Mouse (Mus musculus) ES-E14 (cell line): ENCODE measurements at regions not wholly inside any gene's neighbourhood (a gene's known extent, or its start where the extent isn't known, plus 50 kb on each side); places are given as distances from the start of the nearest gene placed in this dataset.

ENCODE experiments used
- DNase-seq: peaks from one replicate; pipeline ENCODE4 v3.0.0-alpha.2; 2013; ENCODE audit warnings: low read depth, low spot score
- H3K27ac ChIP-seq: 2 replicates; pipeline ENCODE4 v1.5.1; 2012; ENCODE audit warnings: low read depth, mild to moderate bottlenecking, low read length, moderate library complexity, mixed read lengths; ENCODE audit not compliant: poor library complexity, insufficient read depth, severe bottlenecking
- H3K36me3 ChIP-seq: 2 replicates; pipeline ENCODE4 v1.6.1; 2012; ENCODE audit warnings: mild to moderate bottlenecking, low read length, moderate library complexity, mixed read lengths; ENCODE audit not compliant: control insufficient read depth, poor library complexity, insufficient read depth, severe bottlenecking
- H3K4me1 ChIP-seq, 2 experiments: fragments of 150-350 bp in 1 of 2; sonication (generic) in 1 of 2; 2 replicates each; pipeline ENCODE4 v1.6.1; 2012; ENCODE audit warnings: low read length in 2 of 2, mild to moderate bottlenecking in 1 of 2, mixed read lengths in 1 of 2; ENCODE audit not compliant: control insufficient read depth in 2 of 2, insufficient read depth in 2 of 2, poor library complexity in 1 of 2
- H3K4me3 ChIP-seq, 2 experiments: fragments of 150-350 bp in 1 of 2; sonication (generic) in 1 of 2; 2 replicates each; pipeline ENCODE4 v1.5.1; 2012; ENCODE audit warnings: low read length in 2 of 2, low read depth in 1 of 2, mild to moderate bottlenecking in 1 of 2, mixed read lengths in 1 of 2; ENCODE audit not compliant: insufficient read depth in 1 of 2, poor library complexity in 1 of 2, severe bottlenecking in 1 of 2
- H3K9ac ChIP-seq: 2 replicates; pipeline ENCODE4 v1.6.1; 2012; ENCODE audit warnings: low read depth, mild to moderate bottlenecking, low read length, mixed read lengths; ENCODE audit not compliant: poor library complexity, insufficient read depth, severe bottlenecking
- H3K9me3 ChIP-seq: fragments of 150-350 bp; sonication (generic); 2 replicates; pipeline ENCODE4 v1.6.1; 2012; ENCODE audit warnings: low read depth, mild to moderate bottlenecking, low read length; ENCODE audit not compliant: control insufficient read depth, insufficient read depth
- CHD2 ChIP-seq: IDR thresholded peaks from 2 replicates; pipeline ENCODE4 v1.6.1; 2014; ENCODE audit warnings: mild to moderate bottlenecking, low read depth, low read length, inconsistent platforms
- HCFC1 ChIP-seq: IDR thresholded peaks from 2 replicates; pipeline ENCODE4 v1.6.1; 2012; ENCODE audit warnings: low read length, inconsistent platforms, borderline replicate concordance; ENCODE audit not compliant: insufficient read depth
- MAFK ChIP-seq: IDR thresholded peaks from 2 replicates; pipeline ENCODE4 v1.6.1; 2014; ENCODE audit warnings: mild to moderate bottlenecking, low read depth, low read length, inconsistent platforms; ENCODE audit not compliant: insufficient read depth
- ZC3H11A ChIP-seq: IDR thresholded peaks from 2 replicates; pipeline ENCODE4 v1.6.1; 2012; ENCODE audit warnings: low read depth, mild to moderate bottlenecking, inconsistent platforms, low read length, borderline replicate concordance
- ZNF384 ChIP-seq: IDR thresholded peaks from 2 replicates; pipeline ENCODE4 v1.6.1; 2012; ENCODE audit warnings: low read depth, low read length, inconsistent platforms
- in situ Hi-C, 2 experiments: fragments of 600-800 bp; cut with MboI; formaldehyde crosslinking; loops; one replicate each; pipeline ENCODE4 v1.15.1; 2025; ENCODE audit warnings: low sequenced_read_pairs in 2 of 2, inconsistent platforms in 1 of 2; ENCODE audit not compliant: unreplicated experiment in 2 of 2

DNA sequence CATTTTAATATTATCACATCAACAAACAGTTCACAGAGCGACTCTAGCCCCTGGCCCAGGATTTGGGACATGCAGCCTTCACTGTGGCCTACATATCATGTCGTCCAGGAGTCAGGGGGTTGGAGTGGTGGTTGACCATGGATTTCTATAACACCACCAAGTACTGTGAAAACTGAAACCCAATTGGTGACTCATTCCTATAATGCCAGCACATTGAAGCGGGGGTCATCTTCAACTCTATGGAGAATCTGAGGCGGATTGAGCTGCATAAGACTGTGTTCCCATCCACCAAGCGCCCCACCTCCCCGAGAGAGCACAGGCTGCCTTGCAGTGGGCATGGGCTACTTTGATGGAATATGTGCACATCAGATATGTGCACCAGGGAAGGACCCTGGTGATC lies 89.6 kb downstream of the Cstad start:
- no peaks in the 10 kb centered on the region for H3K36me3 ChIP-seq
- no peak overlapping the region for H3K4me3 ChIP-seq
- in situ Hi-C loops: no loop called here
- no peak overlapping the region for H3K9ac ChIP-seq
- TF ChIP-seq HCFC1 (no peak), ZC3H11A (no peak), MAFK (no peak), CHD2 (no peak), ZNF384 (no peak)
- DNase-seq: no peak
- H3K9me3 ChIP-seq: no peaks in the 10 kb centered on the region
- H3K4me1 ChIP-seq: peaks cover 0 to 17% of the 10 kb centered on the region in 2 experiments; a peak in 2 of 4 replicates
- no peak overlapping the region for H3K27ac ChIP-seq

DNA sequence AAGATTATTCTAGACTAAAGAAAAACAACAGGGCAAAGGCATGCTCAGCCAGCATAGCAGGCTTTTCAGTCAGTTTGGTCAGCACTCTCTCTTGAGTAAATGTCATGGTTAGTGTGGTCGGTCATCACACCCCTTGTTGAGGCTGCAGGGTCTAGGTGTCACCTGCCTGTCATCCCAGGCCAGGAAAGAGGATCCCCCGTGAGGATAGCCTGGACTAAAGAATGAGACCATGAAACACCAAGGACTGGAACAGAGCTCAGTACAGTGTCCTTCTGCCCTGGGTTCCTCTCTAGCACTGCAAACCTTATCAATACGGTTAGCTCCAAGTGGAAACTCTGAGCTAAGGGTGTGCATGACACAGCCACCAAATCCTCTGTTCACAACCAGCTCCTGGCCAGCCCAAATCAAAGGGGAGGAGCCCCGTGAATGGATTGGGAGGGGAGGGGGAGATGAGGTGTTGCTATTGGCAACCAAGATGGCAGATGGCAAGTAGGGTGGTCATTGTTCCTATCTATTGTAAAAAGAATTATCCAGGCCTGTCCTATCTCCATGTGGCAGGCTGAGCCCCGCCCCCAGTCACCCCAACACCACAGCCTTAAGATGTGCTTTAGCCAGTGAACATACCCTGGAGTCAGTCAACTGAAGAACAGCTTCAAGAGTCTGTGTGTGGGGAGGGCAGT lies 87.4 kb downstream of the Cstad start:
- peaks cover 0 to 9% of the 10 kb centered on the region in 2 experiments; a peak in 2 of 4 replicates for H3K4me1 ChIP-seq
- no peak overlapping the region for H3K9ac ChIP-seq
- H3K36me3 ChIP-seq: no peaks in the 10 kb centered on the region
- no peak overlapping the region for H3K4me3 ChIP-seq
- no peaks in the 10 kb centered on the region for H3K9me3 ChIP-seq
- TF ChIP-seq ZNF384 (no peak), ZC3H11A (no peak), HCFC1 (no peak)
- no peak for DNase-seq
- H3K27ac ChIP-seq: no peak overlapping the region
- in situ Hi-C loops: no loop called here

GRCm38 (mm10) chr2:30681642-30682041 lies 86.8 kb downstream of the Cstad start:
- Histone ChIP-seq H3K4me3 (no peak overlapping the region), H3K9me3 (no peaks in the 10 kb centered on the region), H3K36me3 (no peaks in the 10 kb centered on the region), H3K9ac (no peak overlapping the region), H3K4me1 (peaks cover 0 to 10% of the 10 kb centered on the region in 2 experiments; a peak in 2 of 4 replicates), H3K27ac (no peak overlapping the region)
- in situ Hi-C loops: no loop called here
- TF ChIP-seq CHD2 (no peak), ZNF384 (no peak), ZC3H11A (no peak), MAFK (no peak), HCFC1 (no peak)
- DNase-seq: no peak

- no peak overlapping the region for H3K4me3 ChIP-seq
- H3K4me1 ChIP-seq: peaks cover 0 to 12% of the 10 kb centered on the region in 2 experiments; a peak in 2 of 4 replicates
- no peak overlapping the region for H3K9ac ChIP-seq
- no peak for DNase-seq
- in situ Hi-C loops: no loop called here
- TF ChIP-seq ZC3H11A (no peak), MAFK (no peak), CHD2 (no peak), ZNF384 (no peak), HCFC1 (no peak)
- H3K36me3 ChIP-seq: no peaks in the 10 kb centered on the region
- H3K27ac ChIP-seq: no peak overlapping the region
- no peaks in the 10 kb centered on the region for H3K9me3 ChIP-seq
Observed at GRCm38 (mm10) chr2:30679041-30679440, 84.2 kb downstream of the Cstad start.

GRCm38 (mm10) chr2:30677498-30677897 lies 82.7 kb downstream of the Cstad start:
- no peaks in the 10 kb centered on the region for H3K9me3 ChIP-seq
- DNase-seq: no peak
- no peak overlapping the region for H3K9ac ChIP-seq
- H3K4me1 ChIP-seq: peaks cover 0 to 11% of the 10 kb centered on the region in 2 experiments; a peak in 2 of 4 replicates
- no peaks in the 10 kb centered on the region for H3K36me3 ChIP-seq
- H3K4me3 ChIP-seq: peak overlapping the region; percentile 30 to 50; a peak in 3 of 4 replicates
- H3K27ac ChIP-seq: no peak overlapping the region
- in situ Hi-C loops: no loop called here
- TF ChIP-seq ZC3H11A: no peak
